Mouse (Mus musculus) erythroblast, embryonic 14.5 days (primary cell): Measurements from ENCODE around the gene Atg2a. TPM values are rescaled to one million over a fixed set of nuclear protein-coding genes. Genes with fewer than 3 reads are reported as not detected.

ENCODE experiments used
- H3K27me3 ChIP-seq: 2 replicates; pipeline ENCODE4 v1.6.1; 2012; ENCODE audit warnings: inconsistent platforms; ENCODE audit not compliant: control insufficient read depth
- H3K36me3 ChIP-seq: 2 replicates; pipeline ENCODE4 v1.6.1; 2012; ENCODE audit warnings: mild to moderate bottlenecking, inconsistent platforms; ENCODE audit not compliant: control insufficient read depth
- H3K4me1 ChIP-seq: 2 replicates; pipeline ENCODE4 v1.6.1; 2012; ENCODE audit warnings: inconsistent platforms; ENCODE audit not compliant: control insufficient read depth
- H3K4me3 ChIP-seq: replicated peaks from 2 replicates; pipeline ENCODE3; 2012; ENCODE audit warnings: moderate library complexity, mild to moderate bottlenecking, inconsistent platforms
- H3K9me3 ChIP-seq: 2 replicates; pipeline ENCODE4 v1.6.1; 2012; ENCODE audit warnings: low read length, inconsistent platforms, mixed read lengths; ENCODE audit not compliant: control insufficient read depth
- GATA1 ChIP-seq: IDR thresholded peaks from 2 replicates; pipeline ENCODE4 v1.6.1; 2012; ENCODE audit warnings: low read length, inconsistent platforms, mixed read lengths
- TAL1 ChIP-seq: IDR thresholded peaks from 3 replicates; pipeline ENCODE4 v1.6.1; 2012; ENCODE audit warnings: low read length, inconsistent platforms, mixed read lengths
- polyA plus RNA-seq: library from polyadenylated mRNA; stranded (reverse); fragments of >175 nt; gene quantifications from 2 replicates; pipeline ENCODE4 v1.2.3, GENCODE M21; 2012

Atg2a gene
- polyA plus RNA-seq, 1 experiment: 5.6 TPM

DNA sequence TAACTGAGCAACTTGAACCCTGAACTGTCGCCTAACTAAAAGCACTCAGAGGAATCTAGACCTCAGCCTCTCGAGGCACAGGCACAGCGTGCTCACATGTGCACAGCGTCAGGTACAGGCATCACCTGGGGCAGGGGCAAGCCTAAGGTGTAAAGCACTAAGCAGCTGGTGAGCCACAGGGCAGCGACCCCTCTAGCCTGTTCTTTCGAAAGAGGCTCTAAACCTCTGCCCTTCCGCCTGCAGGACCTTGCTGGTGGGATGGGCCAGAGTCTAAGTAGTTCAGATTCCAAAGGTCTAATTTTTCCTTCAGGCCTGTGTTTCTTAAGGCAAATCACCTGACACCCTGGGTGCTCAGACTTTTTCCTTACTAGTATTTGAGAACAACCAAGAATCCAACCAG, 30.6 kb downstream of the Atg2a start:
- Histone ChIP-seq H3K4me3 (no peak overlapping the region), H3K27me3 (0 out of 2 replicates have a peak, but pooled peaks cover 4% of the 10 kb centered on the region), H3K4me1 (peaks cover 45% of the 10 kb centered on the region), H3K36me3 (no peaks in the 10 kb centered on the region), H3K9me3 (no peaks in the 10 kb centered on the region)
- TF ChIP-seq TAL1 (no peak), GATA1 (no peak)

- Histone ChIP-seq H3K4me3 (no peak overlapping the region), H3K27me3 (0 out of 2 replicates have a peak, but pooled peaks cover 3% of the 10 kb centered on the region), H3K4me1 (peaks cover 50% of the 10 kb centered on the region), H3K9me3 (no peaks in the 10 kb centered on the region), H3K36me3 (no peaks in the 10 kb centered on the region)
- TF ChIP-seq GATA1: no peak
These were observed 31.3 kb downstream of the Atg2a start for GRCm38 (mm10) chr19:6272738-6273137.

DNA sequence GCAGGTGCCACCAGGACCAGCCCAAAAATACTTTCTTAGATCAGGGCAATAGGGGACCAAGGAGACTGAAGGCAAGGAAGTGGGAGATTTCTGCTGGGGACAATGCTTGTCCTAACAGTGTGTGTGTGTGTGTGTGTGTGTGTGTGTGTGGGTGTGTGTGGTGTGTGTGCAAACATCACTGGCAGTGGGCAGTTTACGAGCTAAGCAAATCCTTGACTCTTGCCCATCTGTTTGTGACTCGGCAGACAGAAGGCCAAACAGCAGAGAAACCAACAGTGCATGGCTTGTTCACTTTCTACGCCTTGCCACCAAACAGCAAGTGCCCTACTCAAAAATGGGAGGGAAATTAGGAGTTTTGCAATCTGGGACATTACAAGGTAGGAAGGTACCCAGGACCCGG, 32.1 kb downstream of the Atg2a start:
- Histone ChIP-seq H3K36me3 (peaks cover 6% of the 10 kb centered on the region), H3K4me1 (peaks cover 51% of the 10 kb centered on the region), H3K27me3 (no peaks in the 10 kb centered on the region), H3K4me3 (no peak overlapping the region), H3K9me3 (no peaks in the 10 kb centered on the region)
- no peak for TF ChIP-seq TAL1
- no peak for TF ChIP-seq GATA1

DNA sequence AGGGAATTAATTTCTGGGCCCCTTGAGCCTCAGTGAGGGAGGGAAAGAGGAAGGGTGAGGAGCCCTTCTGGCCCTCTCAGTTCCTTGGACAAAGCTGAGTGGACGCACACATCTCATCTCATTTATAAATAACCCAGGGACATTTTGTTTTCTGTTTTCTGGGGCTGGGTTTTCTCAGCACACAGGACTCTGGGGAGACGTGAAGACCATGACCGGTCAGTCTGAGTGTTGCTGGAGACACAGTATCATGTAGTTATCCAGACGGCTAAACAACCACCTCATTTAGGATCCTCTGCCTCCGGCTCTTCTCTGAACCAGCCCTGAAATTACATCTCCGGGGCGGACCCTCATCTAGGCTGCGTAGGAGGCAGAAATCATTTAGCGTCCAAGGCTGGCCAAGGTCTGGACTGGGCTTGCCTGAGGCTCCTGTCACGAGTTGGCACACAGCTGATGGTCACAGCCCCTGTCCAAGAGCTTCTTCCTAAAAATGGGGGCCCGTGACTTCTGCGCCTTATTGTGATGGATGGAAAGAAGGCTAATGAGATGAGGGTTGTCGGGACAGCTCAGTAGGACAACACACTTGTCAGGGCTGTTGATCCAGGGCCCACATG, 32.6 kb downstream of the Atg2a start:
- H3K36me3 ChIP-seq: peaks cover 11% of the 10 kb centered on the region
- H3K4me3 ChIP-seq: no peak overlapping the region
- H3K27me3 ChIP-seq: no peaks in the 10 kb centered on the region
- no peaks in the 10 kb centered on the region for H3K9me3 ChIP-seq
- peaks cover 57% of the 10 kb centered on the region for H3K4me1 ChIP-seq
- TF ChIP-seq TAL1 (no peak), GATA1 (no peak)

DNA sequence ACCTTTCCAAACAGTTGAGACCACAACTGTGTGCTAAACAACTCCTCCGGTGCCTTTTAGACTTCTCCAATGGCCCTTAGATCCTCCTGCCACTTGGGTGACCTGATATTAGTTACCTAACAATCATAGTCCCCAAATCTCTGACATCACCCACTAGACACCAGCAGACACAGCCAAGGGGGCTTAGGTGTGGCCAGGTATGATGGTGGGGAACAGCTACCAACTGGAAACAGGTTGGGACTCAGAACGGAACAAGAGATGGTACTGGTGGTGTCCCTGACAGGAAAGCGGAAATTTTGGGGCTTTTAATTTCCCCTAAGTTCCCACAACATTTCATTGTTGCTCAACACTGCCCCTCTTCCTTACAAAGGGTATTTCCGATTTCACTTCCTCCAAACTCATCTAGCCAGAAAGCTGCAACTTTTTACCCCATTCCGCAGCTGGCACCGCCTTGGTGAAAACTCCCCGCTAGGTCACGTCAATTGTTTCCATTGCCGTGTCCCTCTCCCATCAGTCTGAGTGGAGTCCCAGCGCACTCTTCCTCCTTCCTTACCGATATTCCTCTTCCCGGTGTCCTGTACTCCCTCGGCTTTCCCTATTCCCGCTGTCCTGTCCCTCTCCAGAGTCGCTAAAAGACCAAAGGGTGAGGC, 34.4 kb downstream of the Atg2a start:
- Histone ChIP-seq H3K4me3 (peak overlapping the region; percentile 74), H3K4me1 (peaks cover 69% of the 10 kb centered on the region), H3K27me3 (no peaks in the 10 kb centered on the region), H3K36me3 (peaks cover 28% of the 10 kb centered on the region), H3K9me3 (no peaks in the 10 kb centered on the region)
- TF ChIP-seq TAL1: no peak

DNA sequence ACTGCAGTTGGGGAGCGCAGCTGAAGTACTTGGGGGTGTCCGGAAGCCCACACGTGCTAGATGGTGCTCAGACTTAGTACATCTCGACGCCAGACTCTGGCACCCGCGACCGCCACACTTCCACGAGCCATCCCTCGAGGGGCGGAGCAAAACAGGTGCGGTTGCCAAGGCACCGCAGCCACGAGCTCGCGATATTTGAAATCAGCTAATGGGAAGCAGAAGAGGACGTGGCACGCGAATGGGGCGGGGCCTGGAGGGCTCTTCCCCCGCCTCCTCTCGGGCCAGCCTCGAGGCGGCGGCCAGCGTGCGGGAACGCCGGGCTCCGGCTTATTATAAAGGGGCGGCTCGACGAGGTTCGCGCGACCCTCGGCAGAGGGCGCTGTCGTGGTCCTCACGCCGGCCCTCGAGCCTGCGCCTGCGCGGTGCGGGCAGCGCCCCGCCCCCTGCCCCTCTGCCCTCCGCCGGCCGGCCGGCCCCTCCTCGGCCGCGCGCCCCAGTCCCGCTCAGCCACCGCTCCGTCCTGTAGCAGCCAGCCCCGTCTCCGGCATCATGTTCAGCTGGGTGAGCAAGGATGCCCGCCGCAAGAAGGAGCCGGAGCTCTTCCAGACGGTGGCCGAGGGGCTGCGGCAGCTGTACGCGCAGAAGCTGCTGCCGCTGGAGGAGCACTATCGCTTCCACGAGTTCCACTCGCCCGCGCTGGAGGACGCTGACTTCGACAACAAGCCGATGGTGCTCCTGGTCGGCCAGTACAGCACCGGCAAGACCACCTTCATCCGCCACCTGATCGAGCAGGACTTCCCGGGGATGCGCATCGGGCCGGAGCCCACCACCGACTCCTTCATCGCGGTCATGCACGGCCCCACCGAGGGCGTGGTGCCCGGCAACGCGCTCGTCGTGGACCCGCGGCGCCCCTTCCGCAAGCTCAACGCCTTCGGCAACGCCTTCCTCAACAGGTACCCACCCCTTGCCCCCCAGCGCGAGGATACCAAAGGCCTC, 35.3 kb downstream of the Atg2a start, which contains the start of gene Ehd1:
TSS of gene Ehd1 (plus strand) at position 300 of the 996 bp plus-strand sequence.
- Histone ChIP-seq H3K9me3 (no peaks in the 10 kb centered on the region), H3K4me3 (peak within 1 kb of the TSS; percentile 74), H3K4me1 (peaks cover 77% of the 10 kb centered on the region), H3K36me3 (peaks cover 37% of the 10 kb centered on the region), H3K27me3 (no peaks in the 10 kb centered on the region)
- TF ChIP-seq GATA1: no peak
- no peak for TF ChIP-seq TAL1

DNA sequence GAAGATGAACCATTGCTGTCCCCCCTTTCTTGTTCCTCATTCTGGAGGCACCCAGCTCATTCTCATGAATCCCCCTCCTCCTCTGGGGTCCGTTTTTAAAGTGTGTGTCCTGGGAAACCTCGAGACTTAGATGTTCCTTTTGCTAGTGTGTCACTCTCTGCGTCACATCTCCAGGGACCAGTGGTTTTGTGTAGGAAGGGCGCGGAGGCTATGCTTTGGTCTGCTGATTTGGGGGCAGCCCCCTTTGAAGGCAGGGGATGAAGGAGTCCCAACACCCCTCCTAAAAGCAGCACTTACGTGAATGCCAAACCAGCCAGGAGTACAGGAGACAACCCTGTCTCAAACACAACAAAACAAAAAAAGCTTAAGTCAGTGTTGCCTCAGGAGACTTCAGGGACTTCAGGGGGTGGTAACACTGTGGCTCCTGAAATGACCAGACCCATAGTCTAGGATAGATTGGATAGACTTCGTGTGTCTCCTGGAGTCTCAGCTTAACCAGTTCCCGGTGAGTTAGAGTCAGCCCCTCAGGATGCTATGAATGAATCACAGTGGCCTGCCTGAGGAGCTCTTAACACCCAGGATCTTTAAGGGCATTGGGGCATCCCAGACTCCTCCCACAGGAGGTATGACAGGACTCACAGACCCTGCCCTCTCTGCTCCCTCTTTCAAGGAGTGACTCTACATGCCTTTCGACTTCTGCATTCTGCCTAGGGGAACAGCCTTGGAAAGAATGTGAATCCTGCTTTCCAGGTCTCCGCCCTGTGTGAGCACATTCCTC, 36.4 kb downstream of the Atg2a start:
- H3K36me3 ChIP-seq: peaks cover 48% of the 10 kb centered on the region
- H3K4me3 ChIP-seq: peak overlapping the region; percentile 74
- H3K9me3 ChIP-seq: no peaks in the 10 kb centered on the region
- no peaks in the 10 kb centered on the region for H3K27me3 ChIP-seq
- TF ChIP-seq GATA1: no peak
- no peak for TF ChIP-seq TAL1
- peaks cover 85% of the 10 kb centered on the region for H3K4me1 ChIP-seq

- Histone ChIP-seq H3K27me3 (no peaks in the 10 kb centered on the region), H3K4me1 (peaks cover 92% of the 10 kb centered on the region), H3K9me3 (no peaks in the 10 kb centered on the region), H3K36me3 (peaks cover 55% of the 10 kb centered on the region), H3K4me3 (peak overlapping the region; percentile 74)
- TF ChIP-seq TAL1 (no peak), GATA1 (no peak)
These were observed 37.1 kb downstream of the Atg2a start for GRCm38 (mm10) chr19:6278439-6279073.
